In the genomic region with DNA sequence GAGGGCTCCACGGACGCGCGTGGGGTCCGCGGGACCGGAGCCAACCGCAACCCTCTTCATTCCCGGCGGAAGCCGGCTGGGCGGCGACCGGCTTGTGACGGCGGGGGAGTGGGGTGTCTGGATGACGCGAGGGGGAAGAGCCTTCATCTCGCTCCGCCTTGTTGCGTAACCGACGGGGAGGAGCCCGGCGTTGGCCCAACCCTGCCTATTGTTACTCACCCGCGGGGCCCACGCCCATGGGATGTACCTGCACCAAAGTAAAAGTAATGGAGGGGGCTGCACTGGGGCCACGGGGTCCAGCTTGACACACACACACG, we compare ENCODE assay signal across 8 mouse cellular contexts. TPM values are rescaled to one million over a fixed set of nuclear protein-coding genes. Genes with fewer than 3 reads are reported as not detected.
DNase-seq lines count a peak whose midpoint lies in the region; ATAC-seq and TF ChIP-seq lines count a peak whose summit lies in the region.

No protein-coding gene starts in this region.

- TF ChIP-seq CTCF in left cerebral cortex, adult 2 months (IDR thresholded peaks at IDR 0.05), result no peak

- no peaks in the 10 kb centered on the region; the same call in 1 of the 2 replicates for H3K9me3 ChIP-seq in hindbrain, embryonic 16.5 days (ENCODE audit: control insufficient read depth, low read length)

- H3K4me3 ChIP-seq in hindbrain, embryonic 16.5 days (ENCODE audit: low read length), result peak overlapping the region; percentile 65
- H3K4me3 ChIP-seq in left cerebral cortex, adult 2 months, result peak overlapping the region; percentile 62
- peak overlapping the region; percentile 63; the same call in 1 of the 2 replicates for H3K4me3 ChIP-seq in macrophage (ENCODE audit: inconsistent target)

- 30% methylated on average over 17 of the region's 30 CpGs for WGBS in hindbrain, embryonic 16.5 days
- WGBS in macrophage (ENCODE audit: missing documents), result 26% methylated on average over 12 of the region's 30 CpGs

- peaks cover 47% of the 10 kb centered on the region for H3K79me2 ChIP-seq in macrophage (ENCODE audit: inconsistent target)

- H3K27ac ChIP-seq in hindbrain, embryonic 16.5 days (ENCODE audit: low read depth, low read length), result peak overlapping the region; percentile 79
- H3K27ac ChIP-seq in left cerebral cortex, adult 2 months, result peak overlapping the region; percentile 85
- H3K27ac ChIP-seq in macrophage, result peak overlapping the region; percentile 75

- peak overlapping the region; percentile 72 for H3K9ac ChIP-seq in hindbrain, embryonic 16.5 days (ENCODE audit: low read depth, low read length)

- H3K4me1 ChIP-seq in hindbrain, embryonic 16.5 days (ENCODE audit: control insufficient read depth, insufficient read depth, low read depth, low read length), result no peaks in the 10 kb centered on the region; the same call in 1 of the 2 replicates

- H3K4me2 ChIP-seq in hindbrain, embryonic 16.5 days (ENCODE audit: low read length), result peak overlapping the region; percentile 72

- H3K27me3 ChIP-seq in hindbrain, embryonic 16.5 days (replicated peaks; ENCODE audit: control insufficient read depth, insufficient read depth, low read length), result no peaks in the 10 kb centered on the region

- no peaks in the 10 kb centered on the region for H3K36me3 ChIP-seq in hindbrain, embryonic 16.5 days (ENCODE audit: control insufficient read depth, insufficient read depth, low read length)
- H3K36me3 ChIP-seq in macrophage (ENCODE audit: inconsistent target), result no peaks in the 10 kb centered on the region

- peak; percentile 92 for DNase-seq in T-cell, adult 2 months (ENCODE audit: low spot score)
- DNase-seq in cerebellum, postnatal 25 days, result peak; percentile 86 to 91
- peak; percentile 84 for DNase-seq in gastrocnemius, adult 18-20 months (ENCODE audit: low spot score)
- DNase-seq in left cerebral cortex, adult 2 months (ENCODE audit: extremely low spot score in 1 of 2, low spot score in 2 of 2), result peak; percentile 83 to 84
- DNase-seq in retina, postnatal 7 days (ENCODE audit: low read depth, low spot score), result peak; percentile 69
- peak; percentile 79 to 87 for DNase-seq in urinary bladder, adult 18-20 months (ENCODE audit: low spot score in 2 of 2)

- peak; percentile 98 for ATAC-seq in hindbrain, embryonic 16.5 days

- intact Hi-C loops in left cerebral cortex, adult 2 months (cut with DNase I), result no loop called here

RNA-seq across cellular contexts. Expression of gene Prkx, which starts 0.3 kb away (rescaled TPM):
- total RNA-seq in gastrocnemius, adult 18-20 months (2021), result 1 to 10 TPM; 7.6 to 7.7 TPM
- polyA plus RNA-seq in hindbrain, embryonic 16.5 days (2015; fragmentation: Nextera tagmentation; extraction: Ambion mirVana), result 21.4 and 24.1 TPM in 2 replicates
- 10 to 100 TPM; 10.5 to 11.7 TPM for total RNA-seq in left cerebral cortex, adult 2 months (2021)
- 100 to 1,000 TPM in 1 of 26 experiments, 10 to 100 TPM in 25; 38.4 to 119 (median 51.4) TPM for total RNA-seq in macrophage (2018; cell fraction: chromatin; rRNA removed)
- 100 to 1,000 TPM in 1 of 26 experiments, 10 to 100 TPM in 25; 65.9 to 109 (median 80.6) TPM for total RNA-seq in macrophage (2018; cell fraction: cytosol; rRNA removed)
- total RNA-seq in macrophage (2018; cell fraction: nucleus; rRNA removed), result 100 to 1,000 TPM in 5 of 26 experiments, 10 to 100 TPM in 21; 46.9 to 169 (median 71.8) TPM
- polyA plus RNA-seq in macrophage (2018), result 35.8 to 90.4 TPM (median 56.3 TPM) in 3 replicates

RNA-seq across cellular contexts. Expression of gene Pbsn, which starts 57.6 kb away (rescaled TPM):
- not detected for total RNA-seq in gastrocnemius, adult 18-20 months (2021)
- not detected in 2 replicates for polyA plus RNA-seq in hindbrain, embryonic 16.5 days (2015; fragmentation: Nextera tagmentation; extraction: Ambion mirVana)
- not detected for total RNA-seq in left cerebral cortex, adult 2 months (2021)
- total RNA-seq in macrophage (2018; cell fraction: chromatin; rRNA removed), result not detected
- not detected for total RNA-seq in macrophage (2018; cell fraction: cytosol; rRNA removed)
- not detected for total RNA-seq in macrophage (2018; cell fraction: nucleus; rRNA removed)
- polyA plus RNA-seq in macrophage (2018), result not detected in 3 replicates

Comparison
In these comparisons a context has a peak if more than half of its experiments do, and no peak if none do; other contexts are left out.
1. Peak in every context shown above with its lines: DNase-seq, ATAC-seq, H3K4me3 ChIP-seq and H3K27ac ChIP-seq.